Mouse (Mus musculus): ENCODE measurements around the gene Tjp2.

Gene Tjp2

GRCm38 (mm10) chr19:24058851-24059250 lies 166.0 kb downstream of the Tjp2 start:
- DNase-seq (ENCODE audit: extremely low spot score), result no peak

DNA sequence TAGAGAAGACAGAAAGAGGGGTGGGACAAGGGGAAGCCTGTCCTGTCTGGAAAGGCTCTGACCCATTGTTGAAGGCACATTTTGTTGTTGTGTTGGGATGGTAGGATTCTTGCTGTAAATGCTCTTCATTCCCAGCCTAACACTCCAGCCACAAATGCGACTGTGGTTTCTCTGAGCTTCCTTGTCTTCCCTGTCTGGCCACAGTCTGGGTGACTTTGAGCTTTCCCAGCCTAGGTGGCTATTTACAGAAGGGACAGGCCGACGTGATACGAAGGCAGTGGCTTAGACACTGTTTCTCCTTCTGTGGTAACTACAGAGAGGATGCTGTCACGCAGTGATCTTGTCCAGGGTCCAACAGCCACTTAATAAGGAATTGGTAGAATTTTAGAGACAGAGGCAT lies 166.8 kb downstream of the Tjp2 start:
- DNase-seq (ENCODE audit: extremely low spot score), result no peak

GRCm38 (mm10) chr19:24056880-24057279 lies 167.9 kb downstream of the Tjp2 start:
- no peak for DNase-seq (ENCODE audit: extremely low spot score)

DNA sequence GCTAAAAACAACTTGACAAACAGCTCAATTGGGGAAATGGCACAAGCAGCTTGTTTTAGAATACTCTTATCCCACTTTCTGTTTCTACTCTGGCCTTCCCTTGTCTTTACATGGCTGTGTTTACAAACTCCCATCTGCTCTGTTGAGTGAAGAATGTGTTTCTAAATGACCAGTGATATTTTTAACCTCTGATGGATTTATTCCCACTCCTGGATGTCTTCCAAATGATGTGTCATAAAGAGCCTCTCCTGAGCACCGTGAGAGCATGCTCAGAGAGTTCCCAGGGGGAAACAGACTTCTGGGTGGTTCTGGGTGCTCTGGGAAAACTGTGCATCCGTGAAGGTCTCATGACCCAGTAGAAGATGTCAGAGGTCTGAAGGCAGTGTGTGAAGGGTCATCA lies 169.9 kb downstream of the Tjp2 start:
- DNase-seq (ENCODE audit: extremely low spot score), result no peak

GRCm38 (mm10) chr19:24054265-24054664 lies 170.6 kb downstream of the Tjp2 start:
- no peak for DNase-seq (ENCODE audit: extremely low spot score)

DNA sequence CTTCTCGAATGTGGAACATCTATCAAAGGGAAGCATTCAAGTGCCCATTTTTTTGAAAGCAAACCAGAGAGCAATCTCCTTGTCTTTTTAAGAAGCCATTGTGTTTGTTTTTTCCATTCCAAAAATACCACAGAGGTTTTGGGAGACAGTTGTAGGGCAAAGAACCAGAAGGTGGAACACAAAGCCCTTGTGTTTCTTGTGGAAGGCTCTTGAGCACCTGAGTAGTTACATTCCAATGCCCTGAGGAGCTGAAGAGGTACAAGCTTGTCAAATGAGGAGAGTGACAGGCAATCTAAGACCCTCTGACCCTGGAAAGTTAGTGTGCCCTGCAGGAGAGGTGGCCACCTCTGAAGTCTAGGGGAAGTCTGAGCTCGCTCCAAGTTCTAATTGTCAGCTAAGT lies 174.3 kb downstream of the Tjp2 start:
- no peak for DNase-seq (ENCODE audit: extremely low spot score)

DNA sequence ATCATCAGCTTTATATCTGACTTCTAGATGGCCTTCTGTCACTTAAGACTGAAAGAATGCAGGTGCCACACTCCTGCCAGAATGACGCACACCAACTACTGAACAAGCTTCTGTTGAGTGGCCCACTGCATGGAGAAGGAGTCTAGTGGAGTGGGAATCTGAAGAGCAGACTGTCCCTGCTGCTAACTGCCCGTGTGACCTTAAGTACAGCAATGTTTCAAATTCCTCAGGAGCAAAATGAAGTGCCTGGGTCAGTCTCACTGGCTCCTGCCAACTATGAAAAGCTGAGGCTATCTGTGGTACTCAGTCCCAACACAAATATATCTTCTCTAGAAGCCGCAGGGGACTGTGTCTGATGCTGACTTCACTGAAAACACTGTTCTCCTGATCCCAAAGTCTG lies 175.5 kb downstream of the Tjp2 start:
- DNase-seq (ENCODE audit: extremely low spot score), result no peak

DNA sequence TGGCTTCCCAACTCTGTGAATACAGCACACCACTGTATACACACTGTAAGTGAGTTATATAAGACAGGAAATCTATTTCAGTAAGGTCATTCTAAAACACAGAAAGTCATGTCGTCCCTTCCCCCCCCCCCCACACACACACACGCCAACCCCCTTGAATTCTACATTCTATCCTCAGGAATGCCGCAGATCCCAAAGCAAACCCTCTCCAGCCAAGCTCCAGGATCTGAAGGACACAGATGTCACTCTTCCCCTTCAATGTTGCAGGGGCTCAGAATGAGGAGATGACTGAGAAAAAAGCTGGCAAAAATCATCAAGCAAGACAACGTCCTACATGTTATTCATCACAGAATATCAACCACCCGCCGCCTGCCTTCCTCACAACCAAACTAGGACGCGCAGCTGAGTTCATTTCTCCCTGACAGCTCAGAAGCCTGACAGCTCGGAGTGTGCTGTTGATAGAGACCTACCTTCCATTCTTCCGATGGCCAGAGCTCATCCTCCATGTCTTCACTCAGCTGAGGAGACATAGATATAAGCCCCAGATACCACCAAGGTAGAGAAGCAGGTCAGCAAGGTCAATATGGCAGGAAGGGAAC lies 178.3 kb downstream of the Tjp2 start:
- DNase-seq (ENCODE audit: extremely low spot score), result no peak
